Mouse (Mus musculus): ENCODE data around the gene Zcchc7.
A peak's percentile ranks its signal among the peaks of the same experiment; 100 is the strongest.
"Not testable (repeated sequence)": the region's sequence is repeated elsewhere in the genome, so short reads cannot be mapped to it uniquely, and the experiment has no call there.

Zcchc7 gene

GRCm38 (mm10) chr4:44757131-44757530 is 1.5 kb downstream of the Zcchc7 start:
- DNase-seq (ENCODE audit: low spot score) = not testable (repeated sequence)

- DNase-seq (ENCODE audit: low spot score) = no peak
Observed at GRCm38 (mm10) chr4:44774890-44775289, 19.2 kb downstream of the Zcchc7 start.

GRCm38 (mm10) chr4:44776651-44777050 is 21.0 kb downstream of the Zcchc7 start:
- DNase-seq (ENCODE audit: low spot score) = peak; percentile 58

- no peak for DNase-seq (ENCODE audit: low spot score)
Observed at GRCm38 (mm10) chr4:44777101-44777500, 21.4 kb downstream of the Zcchc7 start.

- no peak for DNase-seq (ENCODE audit: low spot score)
Observed at GRCm38 (mm10) chr4:44777711-44778110, 22.0 kb downstream of the Zcchc7 start.

- no peak for DNase-seq (ENCODE audit: low spot score)
Observed at GRCm38 (mm10) chr4:44778316-44778715, 22.6 kb downstream of the Zcchc7 start.

- DNase-seq (ENCODE audit: low spot score) = no peak
Observed at GRCm38 (mm10) chr4:44780462-44781157, 24.9 kb downstream of the Zcchc7 start.

GRCm38 (mm10) chr4:44781494-44781893 is 25.8 kb downstream of the Zcchc7 start:
- no peak for DNase-seq (ENCODE audit: low spot score)

GRCm38 (mm10) chr4:44783566-44784292 is 28.1 kb downstream of the Zcchc7 start:
- DNase-seq (ENCODE audit: low spot score) = no peak

- no peak for DNase-seq (ENCODE audit: low spot score)
Observed at GRCm38 (mm10) chr4:44812855-44813254, 57.2 kb downstream of the Zcchc7 start.

- no peak for DNase-seq (ENCODE audit: low spot score)
Observed at GRCm38 (mm10) chr4:44813770-44814169, 58.1 kb downstream of the Zcchc7 start.

- DNase-seq (ENCODE audit: low spot score) = no peak
Observed at GRCm38 (mm10) chr4:44816584-44816983, 60.9 kb downstream of the Zcchc7 start.

GRCm38 (mm10) chr4:44830609-44831008 is 74.9 kb downstream of the Zcchc7 start:
- DNase-seq (ENCODE audit: low spot score) = no peak

- DNase-seq (ENCODE audit: low spot score) = no peak
Observed at GRCm38 (mm10) chr4:44851835-44852251, 96.2 kb downstream of the Zcchc7 start.

GRCm38 (mm10) chr4:44871591-44871990 is 115.9 kb downstream of the Zcchc7 start:
- no peak for DNase-seq (ENCODE audit: low spot score)

- DNase-seq (ENCODE audit: low spot score) = no peak
Observed at GRCm38 (mm10) chr4:44872048-44872447, 116.4 kb downstream of the Zcchc7 start.

- DNase-seq (ENCODE audit: low spot score) = no peak
Observed at GRCm38 (mm10) chr4:44880065-44880623, 124.5 kb downstream of the Zcchc7 start.

- no peak for DNase-seq (ENCODE audit: low spot score)
Observed at GRCm38 (mm10) chr4:44886143-44886542, 130.5 kb downstream of the Zcchc7 start.

GRCm38 (mm10) chr4:44891344-44891743 is 135.7 kb downstream of the Zcchc7 start:
- DNase-seq (ENCODE audit: low spot score) = no peak

GRCm38 (mm10) chr4:44905651-44906271 is 150.1 kb downstream of the Zcchc7 start:
- DNase-seq (ENCODE audit: low spot score) = no peak

- DNase-seq (ENCODE audit: low spot score) = no peak
Observed at GRCm38 (mm10) chr4:44906399-44906798, 150.7 kb downstream of the Zcchc7 start.

GRCm38 (mm10) chr4:44910065-44910464 is 154.4 kb downstream of the Zcchc7 start:
- DNase-seq (ENCODE audit: low spot score) = no peak

GRCm38 (mm10) chr4:44910857-44911256 is 155.2 kb downstream of the Zcchc7 start:
- no peak for DNase-seq (ENCODE audit: low spot score)
